Mouse (Mus musculus) duodenum, adult 2 months (tissue): ENCODE results near the gene Olfr1239. TPM values are rescaled to one million over a fixed set of nuclear protein-coding genes. Genes with fewer than 3 reads are reported as not detected.

Source experiments
- polyA plus RNA-seq: library from polyadenylated mRNA; depleted of rRNA; stranded (reverse); fragments of >200 nt; gene quantifications from 2 replicates; pipeline ENCODE4 v1.2.3, GENCODE M21; 2012; ENCODE audit warnings: low replicate concordance; rRNA removed

Gene Olfr1239
- not detected in 2 replicates for polyA plus RNA-seq

DNA sequence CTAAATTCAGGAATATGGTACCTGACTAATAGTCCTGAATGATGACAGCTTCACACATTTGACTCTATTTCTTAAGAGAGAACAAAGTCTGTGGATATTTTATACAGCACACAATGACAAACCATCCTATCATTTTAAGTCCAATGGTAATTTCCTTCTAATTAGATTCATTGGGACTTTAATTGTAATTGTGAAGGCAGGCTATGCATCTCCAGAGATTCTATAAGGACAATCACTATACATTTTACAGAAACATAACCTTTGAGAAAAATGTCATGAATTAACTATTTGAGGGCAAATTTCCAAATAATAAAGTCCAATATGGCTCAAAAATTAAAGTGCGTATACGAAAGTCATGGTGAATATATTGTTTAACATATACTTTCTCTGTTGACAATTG is at the start of gene Olfr1239:
Gene Olfr1239, minus strand, starts transcription at position 101 of the 400 bp plus-strand sequence.

DNA sequence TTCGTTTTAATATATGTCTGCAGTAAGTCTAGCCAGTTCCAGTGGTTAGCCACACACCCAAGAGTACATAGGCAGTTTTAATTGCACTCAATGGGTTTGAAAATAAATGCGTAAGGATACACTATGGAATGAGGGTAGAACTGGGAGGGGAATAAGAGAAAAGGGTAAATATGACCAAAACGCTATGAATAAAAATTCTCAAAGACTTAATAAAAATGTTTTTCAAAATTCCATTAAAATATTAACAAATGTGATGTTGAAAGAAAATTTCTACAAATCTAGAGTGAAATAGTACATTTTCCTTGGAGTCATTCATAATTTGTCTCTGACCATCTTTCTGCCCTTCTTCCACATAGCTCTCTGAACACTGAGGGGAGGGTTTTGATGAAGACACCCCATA is 22.7 kb upstream of the Olfr1239 start, which contains the start of gene Olfr1240:
Gene Olfr1240, minus strand, starts transcription at position 101 of the 400 bp plus-strand sequence.

DNA sequence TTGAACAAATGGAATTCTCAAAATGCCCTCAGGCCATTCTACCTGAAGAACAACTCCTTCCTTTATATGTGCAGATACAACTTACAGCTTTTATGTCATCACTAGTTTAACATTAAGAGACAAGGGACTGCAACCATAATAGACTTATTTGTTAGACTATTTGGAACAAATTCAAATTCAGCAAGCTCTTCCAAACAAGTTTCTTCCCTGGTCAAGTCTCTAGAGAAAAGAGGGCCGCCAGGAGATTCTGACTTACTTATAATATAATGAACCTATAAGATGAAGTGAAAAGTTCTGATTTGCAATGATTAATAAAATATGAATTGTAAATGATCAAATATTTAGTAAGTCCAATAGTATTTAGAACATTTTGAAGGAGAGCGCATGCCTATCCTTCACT is 10.6 kb downstream of the Olfr1239 start, which contains the start of gene Olfr1238:
Gene Olfr1238, minus strand, starts transcription at position 101 of the 400 bp plus-strand sequence.

Other genes with a start within 250 kb of the Olfr1239 start
- not detected in 2 replicates for gene Olfr1225, start 245.7 kb downstream of the Olfr1239 start, polyA plus RNA-seq
- gene Olfr1226, start 220.4 kb downstream of the Olfr1239 start, polyA plus RNA-seq, result not detected in 2 replicates
- not detected in 2 replicates for gene Olfr1228, start 166.3 kb downstream of the Olfr1239 start, polyA plus RNA-seq
- not detected in 2 replicates for gene Olfr1229, start 132.4 kb downstream of the Olfr1239 start, polyA plus RNA-seq
- not detected in 2 replicates for gene Olfr1230, start 123.1 kb downstream of the Olfr1239 start, polyA plus RNA-seq
- gene Olfr1231, start 113.3 kb downstream of the Olfr1239 start, polyA plus RNA-seq, result not detected in 2 replicates
- not detected in 2 replicates for gene Olfr1232, start 90.7 kb downstream of the Olfr1239 start, polyA plus RNA-seq
- gene Olfr1233, start 78.0 kb downstream of the Olfr1239 start, polyA plus RNA-seq, result not detected in 2 replicates
- gene Olfr1234, start 55.5 kb downstream of the Olfr1239 start, polyA plus RNA-seq, result not detected in 2 replicates
- gene Olfr1238, start 10.7 kb downstream of the Olfr1239 start, polyA plus RNA-seq, result not detected in 2 replicates
- not detected in 2 replicates for gene Olfr1240, start 22.6 kb upstream of the Olfr1239 start, polyA plus RNA-seq
- not detected in 2 replicates for gene Olfr1241, start 66.7 kb upstream of the Olfr1239 start, polyA plus RNA-seq
- gene Olfr1242, start 77.9 kb upstream of the Olfr1239 start, polyA plus RNA-seq, result not detected in 2 replicates
- gene Olfr1243, start 111.1 kb upstream of the Olfr1239 start, polyA plus RNA-seq, result not detected in 2 replicates
- gene Olfr1245, start 158.0 kb upstream of the Olfr1239 start, polyA plus RNA-seq, result not detected in 2 replicates
- not detected in 2 replicates for gene Olfr1246, start 172.8 kb upstream of the Olfr1239 start, polyA plus RNA-seq
- gene Olfr1247, start 193.7 kb upstream of the Olfr1239 start, polyA plus RNA-seq, result not detected in 2 replicates
- not detected in 2 replicates for gene Olfr1248, start 197.8 kb upstream of the Olfr1239 start, polyA plus RNA-seq
- not detected in 2 replicates for gene Olfr1249, start 214.6 kb upstream of the Olfr1239 start, polyA plus RNA-seq
- gene Olfr1250, start 241.1 kb upstream of the Olfr1239 start, polyA plus RNA-seq, result not detected in 2 replicates